Mouse (Mus musculus) forebrain, embryonic 14.5 days (tissue): Measurements from ENCODE around the gene Gm13889. TPM values are rescaled to one million over a fixed set of nuclear protein-coding genes. Genes with fewer than 3 reads are reported as not detected.
A peak's percentile ranks its signal among the peaks of the same experiment; 100 is the strongest.

Experiments
- ATAC-seq: fragments of 200-750 bp; cut with Nextera tagmentation; 2 replicates; pipeline ENCODE4 v1.8.0; 2017; ENCODE audit warnings: mild to moderate bottlenecking, moderate library complexity
- DNase-seq: peaks from one replicate; pipeline ENCODE4 v3.0.0-alpha.2; 2015; ENCODE audit warnings: low spot score
- H3K27ac ChIP-seq: fragments of 300-500 bp; sonication (generic); 2 replicates; pipeline ENCODE4 v1.5.1; 2014; ENCODE audit warnings: low read depth, mild to moderate bottlenecking, control low read depth, low read length, moderate library complexity
- H3K27me3 ChIP-seq: fragments of 300-500 bp; sonication (generic); replicated peaks from 2 replicates; pipeline ENCODE4 v1.6.1; 2014; ENCODE audit warnings: low read length, control low read depth, mixed read lengths; ENCODE audit not compliant: control insufficient read depth, insufficient read depth
- H3K36me3 ChIP-seq: fragments of 300-500 bp; sonication (generic); 2 replicates; pipeline ENCODE4 v1.6.1; 2014; ENCODE audit warnings: low read length, control low read depth; ENCODE audit not compliant: control insufficient read depth, insufficient read depth
- H3K4me1 ChIP-seq: fragments of 300-500 bp; sonication (generic); 2 replicates; pipeline ENCODE4 v1.6.1; 2014; ENCODE audit warnings: antibody characterized with exemption, low read length, control low read depth; ENCODE audit not compliant: control insufficient read depth, insufficient read depth
- H3K4me2 ChIP-seq: fragments of 300-500 bp; sonication (generic); 2 replicates; pipeline ENCODE4 v1.6.1; 2014; ENCODE audit warnings: mild to moderate bottlenecking, control low read depth, low read length
- H3K4me3 ChIP-seq: fragments of 300-500 bp; sonication (generic); 2 replicates; pipeline ENCODE4 v1.5.1; 2014; ENCODE audit warnings: low read depth, low read length, control low read depth
- H3K9ac ChIP-seq: fragments of 300-500 bp; sonication (generic); 2 replicates; pipeline ENCODE4 v1.6.1; 2014; ENCODE audit warnings: mild to moderate bottlenecking, low read length, control low read depth, moderate library complexity
- H3K9me3 ChIP-seq: fragments of 300-500 bp; sonication (generic); replicated peaks from 2 replicates; pipeline ENCODE4 v1.6.1; 2016; ENCODE audit warnings: low read length, control low read depth, mixed read lengths; ENCODE audit not compliant: control insufficient read depth
- WGBS: fragments of 180-500 bp; shearing (Covaris S2); extraction: QIAGEN DNeasy Blood & Tissue Kit; methylation state at CpG from one replicate; pipeline ENCODE4 v1.1.7; 2014; 5-methylcytosine and 5-hydroxymethylcytosine counted together
- polyA plus RNA-seq: library from polyadenylated mRNA; unstranded; fragments of >200 nt; fragmentation: Nextera tagmentation; extraction: Ambion mirVana; gene quantifications from 2 replicates; pipeline ENCODE4 v1.2.1, GENCODE M21; 2014

The Gm13889 gene
- polyA plus RNA-seq, 1 experiment from 2014 or later = 28.6 TPM

- H3K9ac ChIP-seq = no peak overlapping the region
- no peak for ATAC-seq
- H3K4me1 ChIP-seq = no peaks in the 10 kb centered on the region
- H3K4me3 ChIP-seq = no peak overlapping the region
- no peak for DNase-seq
- no peak overlapping the region for H3K4me2 ChIP-seq
- H3K27me3 ChIP-seq = no peaks in the 10 kb centered on the region
- WGBS = 90% methylated on average over 4 of the region's 4 CpGs
- H3K9me3 ChIP-seq = no peaks in the 10 kb centered on the region
- no peak overlapping the region for H3K27ac ChIP-seq
- peaks cover 67% of the 10 kb centered on the region for H3K36me3 ChIP-seq
These were observed 25.6 kb upstream of the Gm13889 start for GRCm38 (mm10) chr2:93982457-93983235.

- Histone ChIP-seq H3K4me3 (no peak overlapping the region), H3K27ac (no peak overlapping the region), H3K9me3 (no peaks in the 10 kb centered on the region), H3K27me3 (no peaks in the 10 kb centered on the region), H3K4me2 (no peak overlapping the region), H3K36me3 (peaks cover 47% of the 10 kb centered on the region), H3K9ac (no peak overlapping the region), H3K4me1 (peaks cover 15% of the 10 kb centered on the region)
- WGBS = 87% methylated on average over 7 of the region's 7 CpGs
- ATAC-seq (no peak), DNase-seq (no peak)
These were observed 22.5 kb upstream of the Gm13889 start for GRCm38 (mm10) chr2:93979249-93980120.

- peak overlapping the region; percentile 85 for H3K4me2 ChIP-seq
- peaks cover 27% of the 10 kb centered on the region for H3K36me3 ChIP-seq
- 1% methylated on average over 37 of the region's 37 CpGs for WGBS
These were observed 19.6 kb upstream of the Gm13889 start for GRCm38 (mm10) chr2:93976436-93977252.

GRCm38 (mm10) chr2:93975526-93976435, 18.8 kb upstream of the Gm13889 start:
- DNase-seq (no peak), ATAC-seq (peak; percentile 35)
- H3K9me3 ChIP-seq = no peaks in the 10 kb centered on the region
- H3K9ac ChIP-seq = peak overlapping the region; percentile 70
- H3K4me3 ChIP-seq = peak overlapping the region; percentile 33
- WGBS = 21% methylated on average over 21 of the region's 21 CpGs
- peak overlapping the region; percentile 46 for H3K27ac ChIP-seq
- peaks cover 18% of the 10 kb centered on the region for H3K36me3 ChIP-seq
- H3K27me3 ChIP-seq = no peaks in the 10 kb centered on the region
- peak overlapping the region; percentile 85 for H3K4me2 ChIP-seq
- H3K4me1 ChIP-seq = peaks cover 15% of the 10 kb centered on the region

More at GRCm38 (mm10) chr2:93976436-93977252, 19.6 kb upstream of the Gm13889 start:
- Histone ChIP-seq H3K9me3 (no peaks in the 10 kb centered on the region), H3K4me1 (peaks cover 15% of the 10 kb centered on the region), H3K27ac (peak overlapping the region; percentile 46), H3K27me3 (no peaks in the 10 kb centered on the region), H3K9ac (peak overlapping the region; percentile 70), H3K4me3 (peak overlapping the region; percentile 33)
- ATAC-seq (peak; percentile 79), DNase-seq (peak; percentile 73)

- Histone ChIP-seq H3K27me3 (no peaks in the 10 kb centered on the region), H3K36me3 (peaks cover 11% of the 10 kb centered on the region), H3K27ac (no peak overlapping the region), H3K9ac (no peak overlapping the region), H3K4me2 (no peak overlapping the region), H3K4me1 (peaks cover 15% of the 10 kb centered on the region), H3K9me3 (no peaks in the 10 kb centered on the region), H3K4me3 (no peak overlapping the region)
- 41% methylated on average over 7 of the region's 7 CpGs for WGBS
- ATAC-seq = no peak
- no peak for DNase-seq
These were observed 18.0 kb upstream of the Gm13889 start for GRCm38 (mm10) chr2:93975041-93975440.

- H3K4me1 ChIP-seq = peaks cover 9% of the 10 kb centered on the region
- no peaks in the 10 kb centered on the region for H3K27me3 ChIP-seq
- no peaks in the 10 kb centered on the region for H3K36me3 ChIP-seq
- 52% methylated on average over 3 of the region's 3 CpGs for WGBS
- ATAC-seq = no peak
- no peak overlapping the region for H3K4me3 ChIP-seq
- no peak overlapping the region for H3K4me2 ChIP-seq
- no peaks in the 10 kb centered on the region for H3K9me3 ChIP-seq
- DNase-seq = no peak
- H3K27ac ChIP-seq = no peak overlapping the region
- H3K9ac ChIP-seq = no peak overlapping the region
These were observed 14.6 kb upstream of the Gm13889 start for GRCm38 (mm10) chr2:93971647-93972046.

DNA sequence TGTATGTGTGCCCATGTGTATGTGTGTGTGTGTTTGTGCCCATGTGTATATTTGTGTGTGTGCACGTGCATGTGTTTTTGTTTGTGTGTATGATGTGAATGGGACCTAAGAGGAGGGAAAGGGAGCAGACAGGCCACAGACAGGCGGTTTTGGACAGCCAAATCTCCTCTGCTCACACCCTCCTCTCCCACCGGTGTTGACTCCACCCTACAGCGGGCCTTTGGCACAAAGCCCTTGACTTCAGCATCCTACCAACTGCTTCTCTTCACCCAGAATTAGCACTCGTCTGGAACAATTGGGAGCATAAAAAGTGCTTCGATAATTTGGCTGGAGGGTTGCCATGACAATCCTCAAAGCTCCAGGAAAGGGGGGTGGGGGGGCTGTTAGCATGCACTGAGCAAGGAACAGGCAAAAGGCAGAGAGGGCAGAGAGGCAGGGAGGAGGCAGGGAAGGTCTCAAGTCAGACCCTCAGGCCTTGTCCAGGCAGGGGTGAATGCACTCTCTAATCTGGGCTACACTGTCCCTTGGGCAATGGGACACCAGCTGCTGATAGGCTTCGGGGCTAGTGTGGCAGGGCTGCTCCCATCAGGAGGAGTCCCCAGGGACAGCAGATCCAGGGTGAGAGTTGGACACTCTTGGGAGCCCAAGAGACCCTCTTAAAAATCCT, 7.6 kb upstream of the Gm13889 start:
- H3K27me3 ChIP-seq = no peaks in the 10 kb centered on the region
- 0 out of 2 replicates have a peak overlapping the region, but pooled peaks have one; percentile 6 for H3K9ac ChIP-seq
- no peak overlapping the region for H3K4me2 ChIP-seq
- no peaks in the 10 kb centered on the region for H3K36me3 ChIP-seq
- ATAC-seq = peak; percentile 79
- H3K4me3 ChIP-seq = no peak overlapping the region
- H3K27ac ChIP-seq = peak overlapping the region; percentile 29; the same call in 1 of the 2 replicates
- 20% methylated on average over 7 of the region's 7 CpGs for WGBS
- peak; percentile 87 for DNase-seq
- no peaks in the 10 kb centered on the region for H3K9me3 ChIP-seq
- H3K4me1 ChIP-seq = peaks cover 9% of the 10 kb centered on the region
